Mouse (Mus musculus): Measurements from ENCODE around the gene Trp73. TPM values are rescaled to one million over a fixed set of nuclear protein-coding genes. Genes with fewer than 3 reads are reported as not detected.

The Trp73 gene
- polyA plus RNA-seq (2014; fragmentation: Illumina TruSeq; extraction: RNeasy Lipid Tissue Mini Kit (QIAGEN cat#74804); ENCODE audit: insufficient read depth, low read depth, low replicate concordance): 2.7 TPM

DNA sequence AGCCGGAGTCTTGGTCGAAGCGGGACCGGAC, at the start of gene Trp73:
Gene Trp73, minus strand, starts transcription at position 27 of the 31 bp plus-strand sequence.

DNA sequence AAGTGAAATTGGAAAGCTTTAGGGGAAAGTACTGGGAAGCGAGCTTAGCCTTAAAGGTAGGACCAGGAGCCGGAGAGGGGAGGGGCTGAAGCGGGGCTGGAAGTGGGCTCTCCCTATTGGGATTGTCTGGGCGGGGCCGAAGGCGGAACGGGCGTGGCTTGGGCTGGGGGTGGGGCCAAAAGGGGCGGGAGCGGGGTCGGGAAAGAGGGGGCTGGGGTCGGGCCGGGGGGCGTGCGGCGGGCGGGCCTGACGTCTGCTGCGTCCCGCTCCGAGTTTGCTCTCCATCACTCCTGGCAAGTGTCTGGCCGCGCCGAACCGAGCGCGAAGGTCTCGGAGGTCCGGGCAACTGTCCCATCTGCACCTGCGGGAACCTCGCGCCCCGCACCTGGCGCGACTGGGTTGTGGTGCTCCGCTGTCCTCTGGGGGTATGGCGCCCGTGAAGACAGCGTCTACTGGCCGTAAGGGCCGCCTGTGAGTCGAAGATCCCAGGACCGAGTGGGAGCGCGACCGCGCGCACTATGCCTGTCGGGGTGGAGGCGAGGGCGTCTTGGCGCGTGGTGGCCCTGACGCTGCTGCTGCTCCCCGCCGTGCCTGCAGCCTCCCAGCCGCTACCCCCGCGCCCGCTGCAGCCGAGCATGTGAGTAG, 30.6 kb upstream of the Trp73 start, which contains the start of gene Megf6:
Gene Megf6, plus strand, starts transcription at position 225 of the 645 bp plus-strand sequence.

DNA sequence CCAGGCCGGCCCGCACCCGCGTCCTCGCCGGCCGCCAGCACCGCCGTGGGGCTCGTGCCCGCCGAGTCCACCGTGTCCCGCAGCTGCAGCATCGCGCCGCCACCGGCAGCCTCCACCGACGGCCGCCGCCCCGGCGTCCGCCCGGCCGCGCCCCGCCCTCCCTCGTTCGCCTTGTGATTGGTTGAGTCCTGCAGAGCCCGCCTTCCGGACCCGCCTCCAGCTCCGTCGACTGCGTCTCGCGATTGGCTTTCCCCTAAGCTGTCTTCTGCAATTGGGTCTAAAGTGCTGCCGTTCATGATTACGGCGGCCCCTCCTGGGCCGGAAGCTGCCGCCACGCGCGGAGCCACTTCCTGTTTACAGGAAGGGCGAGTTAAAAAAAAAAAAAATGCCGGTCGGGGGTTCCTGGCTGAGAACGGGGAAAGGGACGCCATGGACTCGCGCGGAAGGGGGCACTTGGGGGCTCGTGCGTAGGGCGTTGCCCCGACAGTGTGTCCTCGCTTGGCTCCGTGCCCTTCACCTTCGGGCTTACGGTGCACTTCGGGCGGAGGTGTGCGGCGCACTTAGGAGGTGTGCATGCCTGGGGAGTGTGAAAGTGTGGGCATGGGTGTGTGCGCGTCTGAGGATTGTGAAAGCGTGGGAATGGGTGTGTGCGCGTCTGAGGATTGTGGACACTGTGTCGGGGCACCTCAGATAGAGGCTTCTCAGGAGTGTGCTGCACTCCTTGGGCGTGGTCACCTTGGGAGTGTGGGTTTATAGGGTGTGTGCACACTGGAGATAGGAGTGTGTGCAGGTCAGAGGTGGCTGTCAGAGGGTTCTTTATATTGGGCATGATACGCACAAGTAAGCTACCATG, 20.8 kb upstream of the Trp73 start, which contains the start of gene Tprgl:
Gene Tprgl, minus strand, starts transcription at position 129 of the 853 bp plus-strand sequence.

DNA sequence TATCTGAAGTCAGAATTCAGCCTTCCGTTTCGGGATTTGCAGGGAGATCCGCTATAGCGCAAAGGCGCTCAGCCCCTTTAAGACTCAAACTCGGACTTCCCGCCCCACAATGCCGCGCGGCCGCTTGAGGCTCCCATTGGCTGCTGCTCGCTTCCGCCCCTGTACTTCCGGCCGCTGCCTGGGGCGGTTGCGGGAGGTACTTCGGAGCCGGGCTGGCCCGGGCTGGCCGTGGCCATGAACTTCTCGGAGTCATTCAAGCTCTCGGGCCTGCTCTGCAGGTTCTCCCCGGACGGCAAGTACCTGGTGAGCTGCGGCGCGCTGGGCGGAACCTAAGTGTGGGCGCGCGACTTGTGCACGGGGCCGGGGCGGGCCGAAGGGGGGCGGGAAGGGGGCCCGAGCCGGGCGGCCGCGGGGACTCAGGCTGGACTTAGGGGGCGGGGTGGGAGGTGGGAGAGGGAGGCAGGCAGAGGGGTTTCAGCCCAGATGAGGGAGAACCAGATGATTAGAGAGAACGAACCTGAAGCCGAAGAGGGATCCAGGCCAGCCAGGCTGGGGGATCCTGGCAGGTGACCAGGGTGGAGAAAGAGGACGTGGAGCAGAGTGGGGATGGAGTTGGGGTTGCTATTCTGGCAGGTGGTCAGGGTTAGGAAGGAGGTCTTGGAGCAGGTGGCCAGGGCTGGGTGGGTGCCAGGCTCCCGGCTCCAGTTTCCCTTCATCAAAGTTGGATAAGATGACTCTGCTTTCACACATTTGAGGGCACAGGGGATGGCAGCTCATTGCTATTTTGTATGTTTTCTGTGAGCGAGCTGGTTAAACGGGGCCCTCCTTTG, 2.4 kb upstream of the Trp73 start, which contains the start of gene Wrap73:
Gene Wrap73, plus strand, starts transcription at position 162 of the 830 bp plus-strand sequence.

DNA sequence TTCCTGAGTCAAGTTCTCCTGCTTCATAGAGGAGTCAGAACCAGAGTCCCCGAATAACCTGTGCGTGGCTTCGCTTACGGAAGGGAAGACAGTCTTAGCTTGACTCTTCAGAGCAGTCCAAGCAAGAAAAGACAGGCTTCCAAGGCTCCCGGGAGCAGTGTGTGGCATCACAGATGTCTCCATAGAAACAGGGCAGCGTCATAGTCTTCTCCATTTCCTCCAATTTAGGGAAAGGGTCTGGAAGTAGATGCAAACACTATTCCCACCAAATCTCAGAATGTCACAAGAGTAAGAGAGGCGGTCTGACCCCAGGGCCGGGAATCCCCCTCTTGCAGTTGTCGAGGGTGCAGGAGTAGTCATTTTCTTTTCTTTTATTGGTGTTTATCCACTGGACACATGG, 97.4 kb downstream of the Trp73 start, which contains the start of gene Ccdc27:
Gene Ccdc27, minus strand, starts transcription at position 101 of the 400 bp plus-strand sequence.

DNA sequence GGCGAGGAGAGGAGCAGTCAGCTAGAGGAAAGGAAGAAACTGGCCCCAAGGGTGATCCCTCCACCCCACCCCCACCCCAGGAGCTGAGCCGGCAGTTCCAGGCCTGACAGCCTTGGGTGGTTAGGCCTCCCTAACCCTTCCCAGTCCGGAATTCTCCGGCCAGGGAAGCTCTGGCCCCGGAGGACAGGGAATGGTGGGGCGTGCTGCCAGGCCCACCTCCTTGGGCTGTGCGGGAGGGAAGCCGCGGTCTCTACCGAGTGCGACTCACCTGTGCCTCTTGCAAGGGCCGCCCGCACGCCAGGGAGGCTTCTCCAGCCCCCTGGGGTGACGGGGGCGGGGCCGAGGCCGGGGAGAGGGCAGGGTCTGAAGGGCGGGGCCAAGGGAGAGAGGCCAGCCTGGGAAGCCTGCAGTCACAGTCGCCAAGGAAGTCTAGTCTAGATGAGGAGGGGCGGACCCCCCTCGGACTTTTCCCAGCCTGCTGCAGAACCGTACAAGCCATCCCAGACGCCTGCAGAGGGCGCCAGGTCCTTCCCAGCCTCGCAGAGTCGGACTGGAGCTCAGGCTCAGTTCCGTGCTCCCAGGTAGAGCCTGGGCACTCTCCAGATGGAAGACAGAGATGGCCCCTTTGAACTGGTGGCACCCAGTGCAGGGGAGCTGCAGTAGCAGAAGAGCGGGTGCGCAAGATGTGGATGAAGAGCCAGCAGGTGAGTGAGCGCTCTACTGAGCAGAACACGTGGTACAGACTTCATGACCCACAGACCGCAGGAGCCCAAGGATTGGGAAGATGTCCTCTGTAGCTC, 114.2 kb downstream of the Trp73 start, which contains the start of gene Smim1:
Gene Smim1, minus strand, starts transcription at position 590 of the 800 bp plus-strand sequence.

DNA sequence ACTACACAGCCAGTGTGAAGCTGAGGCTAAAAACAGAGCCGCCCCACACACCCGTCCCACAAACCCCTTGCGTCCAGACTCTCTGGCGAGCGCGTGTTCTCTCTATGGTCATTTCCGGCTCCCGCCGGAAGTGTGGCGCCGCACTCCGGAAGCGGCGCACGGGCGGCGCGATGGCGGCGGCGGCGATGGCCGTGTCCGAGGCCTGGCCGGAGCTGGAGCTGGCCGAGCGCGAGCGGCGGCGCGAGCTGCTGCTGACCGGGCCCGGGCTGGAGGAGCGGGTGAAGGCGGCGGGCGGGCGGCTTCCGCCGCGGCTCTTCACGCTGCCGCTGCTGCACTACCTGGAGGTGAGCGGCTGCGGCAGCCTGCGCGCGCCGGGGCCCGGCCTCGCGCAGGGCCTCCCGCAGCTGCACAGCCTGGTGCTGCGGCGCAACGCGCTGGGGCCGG, 128.3 kb downstream of the Trp73 start, which contains the start of gene Lrrc47:
Gene Lrrc47, plus strand, starts transcription at position 86 of the 444 bp plus-strand sequence.

Other genes with a start within 250 kb of the Trp73 start
- 37.7 TPM for gene A430005L14Rik, start 183.0 kb downstream of the Trp73 start, polyA plus RNA-seq (2014; fragmentation: Illumina TruSeq; extraction: RNeasy Lipid Tissue Mini Kit (QIAGEN cat#74804); ENCODE audit: insufficient read depth, low read depth, low replicate concordance)
- 4.7 TPM for gene Dffb, start 165.1 kb downstream of the Trp73 start, polyA plus RNA-seq (2014; fragmentation: Illumina TruSeq; extraction: RNeasy Lipid Tissue Mini Kit (QIAGEN cat#74804); ENCODE audit: insufficient read depth, low read depth, low replicate concordance)
- gene Cep104, start 165.0 kb downstream of the Trp73 start, polyA plus RNA-seq (2014; fragmentation: Illumina TruSeq; extraction: RNeasy Lipid Tissue Mini Kit (QIAGEN cat#74804); ENCODE audit: insufficient read depth, low read depth, low replicate concordance): 8.4 TPM
- 18.3 TPM for gene Lrrc47, start 128.5 kb downstream of the Trp73 start, polyA plus RNA-seq (2014; fragmentation: Illumina TruSeq; extraction: RNeasy Lipid Tissue Mini Kit (QIAGEN cat#74804); ENCODE audit: insufficient read depth, low read depth, low replicate concordance)
- gene Smim1, start 114.0 kb downstream of the Trp73 start, polyA plus RNA-seq (2014; fragmentation: Illumina TruSeq; extraction: RNeasy Lipid Tissue Mini Kit (QIAGEN cat#74804); ENCODE audit: insufficient read depth, low read depth, low replicate concordance): 64.4 TPM
- gene Ccdc27, start 97.5 kb downstream of the Trp73 start, polyA plus RNA-seq (2014; fragmentation: Illumina TruSeq; extraction: RNeasy Lipid Tissue Mini Kit (QIAGEN cat#74804); ENCODE audit: insufficient read depth, low read depth, low replicate concordance): not detected
- gene Wrap73, start 2.2 kb upstream of the Trp73 start, polyA plus RNA-seq (2014; fragmentation: Illumina TruSeq; extraction: RNeasy Lipid Tissue Mini Kit (QIAGEN cat#74804); ENCODE audit: insufficient read depth, low read depth, low replicate concordance): 11.6 TPM
- 190 TPM for gene Tprgl, start 20.5 kb upstream of the Trp73 start, polyA plus RNA-seq (2014; fragmentation: Illumina TruSeq; extraction: RNeasy Lipid Tissue Mini Kit (QIAGEN cat#74804); ENCODE audit: insufficient read depth, low read depth, low replicate concordance)
- 26.4 TPM for gene Megf6, start 30.5 kb upstream of the Trp73 start, polyA plus RNA-seq (2014; fragmentation: Illumina TruSeq; extraction: RNeasy Lipid Tissue Mini Kit (QIAGEN cat#74804); ENCODE audit: insufficient read depth, low read depth, low replicate concordance)
- 5.9 TPM for gene Arhgef16, start 161.5 kb upstream of the Trp73 start, polyA plus RNA-seq (2014; fragmentation: Illumina TruSeq; extraction: RNeasy Lipid Tissue Mini Kit (QIAGEN cat#74804); ENCODE audit: insufficient read depth, low read depth, low replicate concordance)
- not detected for gene B230104I21Rik, start 195.9 kb upstream of the Trp73 start, polyA plus RNA-seq (2014; fragmentation: Illumina TruSeq; extraction: RNeasy Lipid Tissue Mini Kit (QIAGEN cat#74804); ENCODE audit: insufficient read depth, low read depth, low replicate concordance)